ENCODE assay signal across 12 mouse cellular contexts in the genomic region with DNA sequence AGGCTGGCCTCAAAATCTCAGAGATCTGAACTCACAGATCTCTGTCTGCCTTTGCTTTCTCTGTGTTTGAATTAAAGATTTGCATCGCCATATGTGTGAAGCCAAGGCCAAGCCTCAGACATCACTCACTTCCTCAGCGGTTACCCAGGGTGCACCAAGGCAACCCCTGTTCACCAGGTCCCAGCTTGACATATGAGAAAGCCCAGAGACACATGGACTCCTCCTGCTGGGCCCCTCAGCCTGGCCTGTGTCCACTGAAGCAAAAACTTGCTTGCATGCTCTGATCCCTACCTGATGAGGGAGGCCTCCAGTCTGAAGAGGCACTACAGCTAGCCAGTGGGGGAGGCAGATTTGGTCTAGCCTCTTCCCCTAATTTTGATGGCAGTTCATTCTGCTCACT.
A peak's percentile ranks its signal among the peaks of the same experiment; 100 is the strongest.
DNase-seq lines count a peak whose midpoint lies in the region; ATAC-seq lines count a peak whose summit lies in the region.
"Had no signal": no experiment of that assay in that cellular context is flagged by ENCODE, and none has a peak within 500 bp of the region (broad histone marks: within the 10 kb centered on the region; RNA-seq: fewer than 3 reads in every experiment).

No protein-coding gene starts in this region.

- H3K9ac ChIP-seq in embryonic facial prominence, embryonic 12.5 days = no peak overlapping the region
- H3K9ac ChIP-seq in forebrain, embryonic 12.5 days = no peak overlapping the region
- H3K9ac ChIP-seq in hindbrain, embryonic 16.5 days (ENCODE audit: low read depth, low read length) = no peak overlapping the region
- no peak overlapping the region for H3K9ac ChIP-seq in midbrain, embryonic 16.5 days (ENCODE audit: low read depth, low read length)
- H3K9ac ChIP-seq: lung, embryonic 14.5 days had no signal

- no peaks in the 10 kb centered on the region for H3K9me3 ChIP-seq in embryonic facial prominence, embryonic 12.5 days
- no peaks in the 10 kb centered on the region for H3K9me3 ChIP-seq in forebrain, embryonic 12.5 days
- no peaks in the 10 kb centered on the region for H3K9me3 ChIP-seq in hindbrain, embryonic 16.5 days (ENCODE audit: control insufficient read depth, low read length)
- H3K9me3 ChIP-seq in midbrain, embryonic 16.5 days (replicated peaks; ENCODE audit: control insufficient read depth, low read length, poor library complexity, severe bottlenecking) = no peaks in the 10 kb centered on the region
- H3K9me3 ChIP-seq: megakaryocyte, embryonic 14.5 days had no signal

- peak overlapping the region; percentile 92 for H3K27ac ChIP-seq in embryonic facial prominence, embryonic 12.5 days
- peak overlapping the region; percentile 96 for H3K27ac ChIP-seq in forebrain, embryonic 12.5 days
- H3K27ac ChIP-seq in hindbrain, embryonic 16.5 days (ENCODE audit: low read depth, low read length) = peak overlapping the region; percentile 82
- H3K27ac ChIP-seq in midbrain, embryonic 16.5 days (ENCODE audit: low read length) = peak overlapping the region; percentile 91
- H3K27ac ChIP-seq: gastrocnemius, adult 2 months had no signal

- ATAC-seq in embryonic facial prominence, embryonic 12.5 days (ENCODE audit: insufficient number of reproducible peaks, insufficient read depth, low FRiP score, low TSS enrichment) = no peak
- peak; percentile 34; the same call in 1 of the 2 replicates for ATAC-seq in forebrain, embryonic 12.5 days (ENCODE audit: low FRiP score)
- no peak for ATAC-seq in hindbrain, embryonic 16.5 days
- ATAC-seq in midbrain, embryonic 16.5 days = no peak
- ATAC-seq: intestine, embryonic 16.5 days had no signal

- DNase-seq in MN1 (ENCODE audit: low spot score) = no peak
- DNase-seq in heart, adult 8-10 months (ENCODE audit: low spot score) = no peak
- no peak for DNase-seq in testis, postnatal 10 days (ENCODE audit: low spot score)
- DNase-seq: cerebellum, adult 2 months; gastrocnemius, adult 2 months; lung, embryonic 14.5 days had no signal

- H3K4me1 ChIP-seq in embryonic facial prominence, embryonic 12.5 days = peaks cover 36% of the 10 kb centered on the region
- H3K4me1 ChIP-seq in forebrain, embryonic 12.5 days = peaks cover 46% of the 10 kb centered on the region
- H3K4me1 ChIP-seq in hindbrain, embryonic 16.5 days (ENCODE audit: control insufficient read depth, insufficient read depth, low read depth, low read length) = peaks cover 31% of the 10 kb centered on the region
- peaks cover 42% of the 10 kb centered on the region for H3K4me1 ChIP-seq in midbrain, embryonic 16.5 days (ENCODE audit: control insufficient read depth, insufficient read depth, low read length)

- H3K4me3 ChIP-seq in embryonic facial prominence, embryonic 12.5 days = no peak overlapping the region
- no peak overlapping the region for H3K4me3 ChIP-seq in forebrain, embryonic 12.5 days (replicated peaks)
- no peak overlapping the region for H3K4me3 ChIP-seq in hindbrain, embryonic 16.5 days (ENCODE audit: low read length)
- no peak overlapping the region for H3K4me3 ChIP-seq in midbrain, embryonic 16.5 days (ENCODE audit: low read depth, low read length)
- H3K4me3 ChIP-seq: gastrocnemius, adult 2 months; megakaryocyte, embryonic 14.5 days had no signal

- no peaks in the 10 kb centered on the region; the same call in 1 of the 2 replicates for H3K36me3 ChIP-seq in embryonic facial prominence, embryonic 12.5 days
- H3K36me3 ChIP-seq in forebrain, embryonic 12.5 days (replicated peaks) = peaks cover 13% of the 10 kb centered on the region; the same call in 1 of the 2 replicates
- H3K36me3 ChIP-seq in hindbrain, embryonic 16.5 days (ENCODE audit: control insufficient read depth, insufficient read depth, low read length) = no peaks in the 10 kb centered on the region
- H3K36me3 ChIP-seq in midbrain, embryonic 16.5 days (ENCODE audit: control insufficient read depth, insufficient read depth, low read length) = 0 out of 2 replicates have a peak, but pooled peaks cover 2% of the 10 kb centered on the region

- WGBS in embryonic facial prominence, embryonic 12.5 days = 82% methylated on average over 2 of the region's 2 CpGs
- WGBS in forebrain, embryonic 12.5 days = 94% methylated on average over 2 of the region's 2 CpGs
- 77% methylated on average over 2 of the region's 2 CpGs for WGBS in hindbrain, embryonic 16.5 days
- WGBS in midbrain, embryonic 16.5 days = 79% methylated on average over 2 of the region's 2 CpGs

- no peaks in the 10 kb centered on the region for H3K27me3 ChIP-seq in embryonic facial prominence, embryonic 12.5 days
- H3K27me3 ChIP-seq in forebrain, embryonic 12.5 days = 0 out of 2 replicates have a peak, but pooled peaks cover 3% of the 10 kb centered on the region
- 0 out of 2 replicates have a peak, but pooled peaks cover 2% of the 10 kb centered on the region for H3K27me3 ChIP-seq in hindbrain, embryonic 16.5 days (replicated peaks; ENCODE audit: control insufficient read depth, insufficient read depth, low read length)
- H3K27me3 ChIP-seq in midbrain, embryonic 16.5 days (ENCODE audit: control insufficient read depth, insufficient read depth, low read depth, low read length) = no peaks in the 10 kb centered on the region
- H3K27me3 ChIP-seq: megakaryocyte, embryonic 14.5 days had no signal

- H3K4me2 ChIP-seq in embryonic facial prominence, embryonic 12.5 days (replicated peaks) = no peak overlapping the region
- 0 out of 2 replicates have a peak overlapping the region, but pooled peaks have one; percentile 34 for H3K4me2 ChIP-seq in forebrain, embryonic 12.5 days
- H3K4me2 ChIP-seq in hindbrain, embryonic 16.5 days (ENCODE audit: low read length) = no peak overlapping the region
- no peak overlapping the region for H3K4me2 ChIP-seq in midbrain, embryonic 16.5 days (ENCODE audit: low read length)
- H3K4me2 ChIP-seq: lung, embryonic 14.5 days had no signal
